In genomic region chr19:16701790-16702189, GRCm38 (mm10) we compare ENCODE assay signal across 21 mouse cellular contexts.
DNase-seq lines count a peak whose midpoint lies in the region; ATAC-seq and TF ChIP-seq lines count a peak whose summit lies in the region.
"Had no signal": no experiment of that assay in that cellular context is flagged by ENCODE, and none has a peak within 500 bp of the region (broad histone marks: within the 10 kb centered on the region; RNA-seq: fewer than 3 reads in every experiment).

No protein-coding gene starts in this region.

- no peak overlapping the region for H3K4me3 ChIP-seq in CH12.LX (replicated peaks in 1 of 3; ENCODE audit: low read depth in 2 of 3, low read length in 2 of 3, poor library complexity in 1 of 3)
- H3K4me3 ChIP-seq in macrophage (ENCODE audit: inconsistent target) = no peak overlapping the region
- no peak overlapping the region for H3K4me3 ChIP-seq in forebrain, embryonic 16.5 days (replicated peaks; ENCODE audit: low read length)
- no peak overlapping the region for H3K4me3 ChIP-seq in left cerebral cortex, adult 2 months
- H3K4me3 ChIP-seq: embryonic facial prominence, embryonic 10.5 days; embryonic facial prominence, embryonic 12.5 days; forebrain, embryonic 13.5 days; forebrain, embryonic 15.5 days had no signal

- H3K27me3 ChIP-seq in CH12.LX (replicated peaks) = no peaks in the 10 kb centered on the region
- no peaks in the 10 kb centered on the region for H3K27me3 ChIP-seq in forebrain, embryonic 16.5 days (replicated peaks; ENCODE audit: control insufficient read depth, insufficient read depth, low read length)
- H3K27me3 ChIP-seq: embryonic facial prominence, embryonic 12.5 days; forebrain, embryonic 13.5 days; forebrain, embryonic 15.5 days had no signal

- H3K4me1 ChIP-seq in CH12.LX (ENCODE audit: control insufficient read depth in 1 of 2, insufficient read depth in 2 of 2) = peaks cover 6 to 30% of the 10 kb centered on the region in 2 experiments
- no peaks in the 10 kb centered on the region for H3K4me1 ChIP-seq in forebrain, embryonic 16.5 days (replicated peaks; ENCODE audit: control insufficient read depth, insufficient read depth, low read length)
- H3K4me1 ChIP-seq: embryonic facial prominence, embryonic 10.5 days; embryonic facial prominence, embryonic 12.5 days; forebrain, embryonic 13.5 days; forebrain, embryonic 15.5 days had no signal

- no peaks in the 10 kb centered on the region for H3K9me3 ChIP-seq in CH12.LX (replicated peaks; ENCODE audit: low read length)
- no peaks in the 10 kb centered on the region for H3K9me3 ChIP-seq in forebrain, embryonic 16.5 days (ENCODE audit: control insufficient read depth, low read length)
- H3K9me3 ChIP-seq: embryonic facial prominence, embryonic 10.5 days; embryonic facial prominence, embryonic 12.5 days; forebrain, embryonic 13.5 days; forebrain, embryonic 15.5 days had no signal

- dilution Hi-C loops in CH12.LX (cut with MboI; ENCODE audit: extremely low pct_ligation_motif_present, extremely low pct_unique_long_range_greater_than_20kb, low sequenced_read_pairs) = no loop called here

- DNase-seq in CH12.LX (ENCODE audit: extremely low read depth) (peak; percentile 12), MEL-GATA-1-ER (ENCODE audit: extremely low read depth, low read depth) (peak; percentile 24)
- no peak for DNase-seq in kidney, adult 11 months
- no peak for DNase-seq in left cerebral cortex, adult 2 months (ENCODE audit: extremely low spot score in 1 of 2, low spot score in 2 of 2)
- DNase-seq: adrenal gland, adult 2 months; adrenal gland, postnatal 10 days; adrenal gland, postnatal 25 days; B cell, adult 2 months; cerebellum, adult 11-12 months; cerebellum, adult 2 months; cerebellum, adult 9-10 months; cerebellum, postnatal 10 days; cerebellum, postnatal 25 days had no signal

- intact Hi-C loops in left cerebral cortex, adult 2 months (cut with DNase I) = no loop called here

- ATAC-seq in forebrain, embryonic 16.5 days = no peak
- no peak for ATAC-seq in frontal cortex, adult (ENCODE audit: low TSS enrichment)
- ATAC-seq: CD4-positive, CD25-positive, alpha-beta regulatory T cell, adult 4 months; forebrain, embryonic 13.5 days; forebrain, embryonic 15.5 days had no signal

- TF ChIP-seq EP300 in CH12.LX (IDR thresholded peaks at IDR 0.05; ENCODE audit: low read length) = peak; percentile 57; the same call in 1 of the 2 replicates

- H3K27ac ChIP-seq in CH12.LX (ENCODE audit: insufficient read depth, low read depth) (0 out of 2 replicates have a peak overlapping the region, but pooled peaks have one; percentile 36), macrophage (peak overlapping the region; percentile 28; the same call in 1 of the 2 replicates)
- H3K27ac ChIP-seq in forebrain, embryonic 16.5 days (ENCODE audit: low read length) = no peak overlapping the region
- H3K27ac ChIP-seq in left cerebral cortex, adult 2 months = no peak overlapping the region
- H3K27ac ChIP-seq: embryonic facial prominence, embryonic 10.5 days; embryonic facial prominence, embryonic 12.5 days; forebrain, embryonic 13.5 days; forebrain, embryonic 15.5 days had no signal

- TF ChIP-seq CTCF in CH12.LX (conservative IDR thresholded peaks at IDR 0.05 in 1 of 2, IDR thresholded peaks at IDR 0.05 in 1 of 2; ENCODE audit: low read depth in 2 of 2, low read length in 2 of 2) = no peak
- TF ChIP-seq CTCF in left cerebral cortex, adult 2 months (IDR thresholded peaks at IDR 0.05) = no peak

- no peak for TF ChIP-seq RAD21 in CH12.LX (IDR thresholded peaks at IDR 0.05; ENCODE audit: low read depth, low read length)

- H3K4me2 ChIP-seq in CH12.LX (ENCODE audit: insufficient read depth, low read depth, poor library complexity, severe bottlenecking) = no peak overlapping the region
- no peak overlapping the region for H3K4me2 ChIP-seq in forebrain, embryonic 16.5 days (ENCODE audit: low read length)
- H3K4me2 ChIP-seq: embryonic facial prominence, embryonic 12.5 days; forebrain, embryonic 13.5 days; forebrain, embryonic 15.5 days had no signal

- no peak overlapping the region for H3K9ac ChIP-seq in CH12.LX (ENCODE audit: insufficient read depth, low read depth)
- H3K9ac ChIP-seq in forebrain, embryonic 16.5 days (replicated peaks; ENCODE audit: low read depth, low read length) = no peak overlapping the region
- H3K9ac ChIP-seq: embryonic facial prominence, embryonic 12.5 days; forebrain, embryonic 13.5 days; forebrain, embryonic 15.5 days had no signal

- H3K79me2 ChIP-seq in CH12.LX (replicated peaks; ENCODE audit: control insufficient read depth, extremely low read depth, insufficient read depth, poor library complexity, severe bottlenecking) = no peaks in the 10 kb centered on the region
- no peaks in the 10 kb centered on the region for H3K79me2 ChIP-seq in macrophage (ENCODE audit: inconsistent target)

- TF ChIP-seq POLR2A in CH12.LX (IDR thresholded peaks at IDR 0.05; ENCODE audit: low read depth, low read length) = no peak

- peaks cover 0 to 6% of the 10 kb centered on the region in 2 experiments for H3K36me3 ChIP-seq in CH12.LX (replicated peaks in 1 of 2; ENCODE audit: control insufficient read depth in 1 of 2, insufficient read depth in 1 of 2, low read length in 1 of 2)
- H3K36me3 ChIP-seq in macrophage (ENCODE audit: inconsistent target) = no peaks in the 10 kb centered on the region
- no peaks in the 10 kb centered on the region for H3K36me3 ChIP-seq in forebrain, embryonic 16.5 days (ENCODE audit: control insufficient read depth, insufficient read depth)
- H3K36me3 ChIP-seq: embryonic facial prominence, embryonic 10.5 days; embryonic facial prominence, embryonic 12.5 days; forebrain, embryonic 15.5 days had no signal

- in situ Hi-C loops in CH12.LX (cut with MboI; ENCODE audit: low pct_ligation_motif_present, low pct_unique_long_range_greater_than_20kb, low sequenced_read_pairs) = no loop called here

- WGBS in macrophage (ENCODE audit: missing documents) = 10% methylated on average over 1 of the region's 1 CpGs
- WGBS in forebrain, embryonic 16.5 days = 89% methylated on average over 1 of the region's 1 CpGs

TF ChIP-seq in CH12.LX, 34 proteins besides CTCF, POLR2A, EP300 and RAD21:
- TF ChIP-seq MEF2A (IDR thresholded peaks at IDR 0.05; ENCODE audit: borderline replicate concordance, low read depth, low read length) (peak; percentile 62; the same call in 1 of the 2 replicates), MYC (IDR thresholded peaks at IDR 0.05; ENCODE audit: low read depth, low read length) (0 out of 2 replicates have a peak, but pooled peaks have one; percentile 11), ZNF384 (IDR thresholded peaks at IDR 0.05; ENCODE audit: low read depth, low read length) (0 out of 2 replicates have a peak, but pooled peaks have one; percentile 8), TCF12 (IDR thresholded peaks at IDR 0.05; ENCODE audit: low read depth, low read length) (no peak), ELF1 (IDR thresholded peaks at IDR 0.05; ENCODE audit: low read depth, low read length) (no peak), PAX5 (IDR thresholded peaks at IDR 0.05; ENCODE audit: low read length) (no peak), ZMIZ1 (IDR thresholded peaks at IDR 0.05; ENCODE audit: low read depth, low read length) (no peak), JUND (conservative IDR thresholded peaks at IDR 0.05; ENCODE audit: low read depth, low read length) (no peak), NRF1 (IDR thresholded peaks at IDR 0.05; ENCODE audit: low read depth, low read length) (no peak), IRF4 (IDR thresholded peaks at IDR 0.05; ENCODE audit: low read depth, low read length) (peak; percentile 44; the same call in 1 of the 2 replicates), MAX (IDR thresholded peaks at IDR 0.05; ENCODE audit: low read length) (no peak)

Comparison
In these comparisons a context has a peak if more than half of its experiments do, and no peak if none do; other contexts are left out.
1. DNase-seq: peak in CH12.LX (single experiment) and MEL-GATA-1-ER (single experiment); none in kidney, adult 11 months (single experiment) and left cerebral cortex, adult 2 months (0 of 2).
2. H3K27ac ChIP-seq: peak in CH12.LX (single experiment) and macrophage (single experiment); none in forebrain, embryonic 16.5 days (single experiment) and left cerebral cortex, adult 2 months (single experiment).